Mouse (Mus musculus): ENCODE measurements at regions not wholly inside any gene's neighbourhood (a gene's known extent, or its start where the extent isn't known, plus 50 kb on each side); places are given as distances from the start of the nearest gene placed in this dataset.

DNA sequence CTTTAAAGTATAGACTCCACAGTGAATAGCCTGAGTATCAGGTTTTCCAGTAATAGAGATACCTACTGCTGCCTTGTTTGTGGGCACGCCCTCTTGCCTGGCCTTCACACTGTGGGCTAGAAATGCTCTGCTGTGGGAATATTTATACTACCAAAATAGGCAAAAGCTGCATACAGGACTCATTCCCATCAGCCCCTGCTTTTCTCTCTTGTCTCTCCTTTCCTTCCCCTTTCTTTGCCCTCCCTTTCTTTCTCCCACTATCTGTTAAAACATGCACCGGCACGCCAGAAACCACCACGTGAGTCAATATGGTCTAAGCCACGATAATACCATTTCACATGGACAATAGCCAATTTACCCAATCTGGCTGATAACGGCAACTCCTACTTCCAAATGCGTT, 395.5 kb downstream of the Pmp22 start:
- DNase-seq (ENCODE audit: low spot score) = no peak
- H3K36me3 ChIP-seq = no peaks in the 10 kb centered on the region
- H3K9me3 ChIP-seq (replicated peaks) = no peaks in the 10 kb centered on the region
- H3K4me3 ChIP-seq = no peak overlapping the region
- WGBS = 76% methylated on average over 7 of the region's 7 CpGs
- H3K4me1 ChIP-seq = peaks cover 22% of the 10 kb centered on the region
- no peak overlapping the region for H3K27ac ChIP-seq (replicated peaks)
- peaks cover 34% of the 10 kb centered on the region for H3K27me3 ChIP-seq (ENCODE audit: low read depth, poor library complexity, severe bottlenecking)

DNA sequence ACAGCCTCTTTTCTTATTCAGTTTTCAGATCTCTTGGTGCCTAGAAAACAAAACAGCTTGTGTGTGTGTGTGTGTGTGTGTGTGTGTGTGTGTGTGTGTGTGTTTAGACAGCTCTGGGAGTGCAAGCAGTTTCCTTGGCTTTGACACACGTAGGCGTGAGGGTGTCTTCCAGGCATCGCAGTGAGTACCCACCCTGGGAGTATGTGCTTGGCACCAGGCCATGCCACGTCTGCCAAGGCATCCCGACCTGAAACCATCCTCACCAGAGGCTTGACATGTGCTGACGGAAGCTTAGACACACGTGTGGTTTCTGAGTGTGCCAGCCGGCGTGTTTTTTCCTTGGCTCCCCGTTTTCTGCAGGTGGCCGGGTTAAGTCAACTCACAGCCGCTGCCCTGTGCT, 396.6 kb downstream of the Pmp22 start:
- Histone ChIP-seq H3K4me3 (no peak overlapping the region), H3K27ac (replicated peaks) (no peak overlapping the region; the same call in 1 of the 2 replicates), H3K4me1 (peaks cover 22% of the 10 kb centered on the region), H3K36me3 (no peaks in the 10 kb centered on the region), H3K9me3 (replicated peaks) (no peaks in the 10 kb centered on the region), H3K27me3 (ENCODE audit: low read depth, poor library complexity, severe bottlenecking) (peaks cover 41% of the 10 kb centered on the region)
- 76% methylated on average over 12 of the region's 12 CpGs for WGBS
- no peak for DNase-seq (ENCODE audit: low spot score)

DNA sequence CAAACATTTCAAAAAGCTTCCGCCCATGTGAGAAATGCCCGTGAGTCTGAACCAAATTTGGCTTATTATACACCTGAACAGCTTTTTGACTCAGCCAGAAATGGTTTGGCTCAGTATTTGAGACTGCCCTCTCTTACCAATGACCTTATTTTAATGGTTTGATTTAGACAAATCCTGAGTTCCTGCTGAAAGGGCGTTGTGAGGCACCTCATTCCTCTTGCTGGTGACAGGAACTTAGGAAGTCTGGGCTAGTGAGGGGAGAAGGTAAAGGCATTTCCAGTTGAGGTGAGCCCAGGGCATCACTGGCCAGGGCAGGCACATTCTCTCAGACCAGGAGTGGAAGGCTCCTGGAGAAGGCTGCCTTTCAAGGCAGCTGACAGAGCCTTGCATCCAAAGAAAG, 396.1 kb downstream of the Hs3st3b1 start:
- Histone ChIP-seq H3K36me3 (no peaks in the 10 kb centered on the region), H3K9me3 (replicated peaks) (no peaks in the 10 kb centered on the region), H3K4me1 (peaks cover 22% of the 10 kb centered on the region), H3K4me3 (no peak overlapping the region), H3K27ac (replicated peaks) (no peak overlapping the region), H3K27me3 (ENCODE audit: low read depth, poor library complexity, severe bottlenecking) (peaks cover 41% of the 10 kb centered on the region)
- DNase-seq (ENCODE audit: low spot score) = no peak
- 81% methylated on average over 3 of the region's 3 CpGs for WGBS

DNA sequence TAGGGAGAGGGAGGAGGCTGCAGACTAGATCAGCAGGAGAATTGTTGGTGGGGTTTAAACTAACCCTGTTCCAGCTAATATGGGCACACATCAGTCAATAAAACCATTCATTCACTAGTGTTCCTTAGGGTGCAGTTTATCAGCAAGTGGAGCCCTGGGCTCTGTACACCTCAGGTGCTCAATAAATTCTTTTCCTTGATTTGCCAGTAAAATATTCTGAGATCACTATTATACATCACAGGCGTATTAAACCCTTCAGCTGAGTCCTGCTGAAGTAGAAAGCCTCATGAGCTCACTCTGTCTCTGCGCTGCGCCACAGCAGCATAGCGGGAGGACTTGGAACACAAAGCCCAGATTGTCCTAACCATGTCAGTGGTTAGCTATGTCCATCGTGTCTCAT, 389.3 kb downstream of the Hs3st3b1 start:
- 90% methylated on average over 5 of the region's 5 CpGs for WGBS
- H3K9me3 ChIP-seq (replicated peaks) = no peaks in the 10 kb centered on the region
- no peak for DNase-seq (ENCODE audit: low spot score)
- no peaks in the 10 kb centered on the region for H3K36me3 ChIP-seq
- H3K27ac ChIP-seq (replicated peaks) = peak overlapping the region; percentile 66
- H3K27me3 ChIP-seq (ENCODE audit: low read depth, poor library complexity, severe bottlenecking) = peaks cover 27% of the 10 kb centered on the region
- H3K4me1 ChIP-seq = peaks cover 32% of the 10 kb centered on the region
- no peak overlapping the region for H3K4me3 ChIP-seq

DNA sequence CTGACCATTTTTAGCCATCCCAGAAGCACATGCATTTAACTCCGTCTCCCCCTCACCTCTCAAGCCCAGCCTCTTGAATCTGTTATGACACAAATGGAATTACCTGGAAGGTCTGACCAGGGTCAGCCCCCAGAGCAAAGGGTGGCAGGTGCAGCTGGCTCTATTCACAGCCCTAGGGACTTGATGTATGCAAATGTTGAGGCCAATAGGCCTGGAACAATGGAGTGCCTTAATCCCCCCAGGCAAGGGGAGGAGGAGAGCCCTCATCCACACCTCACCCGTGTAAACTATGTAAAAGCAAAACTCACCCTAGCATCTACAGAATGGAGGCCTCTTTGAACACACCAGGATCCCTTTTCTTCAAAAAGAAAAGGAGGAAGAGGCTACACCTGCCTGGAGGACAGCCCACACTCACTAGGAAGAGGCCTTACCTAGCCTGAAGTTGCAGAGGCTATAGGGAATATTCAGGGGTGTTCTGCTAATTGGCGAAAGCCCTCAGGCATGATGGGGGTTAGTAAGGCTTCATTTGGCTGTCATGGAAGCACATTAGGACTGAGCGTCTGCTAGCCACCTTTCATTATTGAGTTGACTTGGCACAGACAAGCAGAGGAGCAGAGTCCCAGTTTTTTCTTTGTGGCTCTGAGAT, 388.4 kb downstream of the Hs3st3b1 start:
- Histone ChIP-seq H3K27me3 (ENCODE audit: low read depth, poor library complexity, severe bottlenecking) (peaks cover 18% of the 10 kb centered on the region), H3K9me3 (replicated peaks) (no peaks in the 10 kb centered on the region), H3K27ac (replicated peaks) (peak overlapping the region; percentile 66), H3K4me3 (no peak overlapping the region), H3K36me3 (no peaks in the 10 kb centered on the region), H3K4me1 (peaks cover 32% of the 10 kb centered on the region)
- DNase-seq (ENCODE audit: low spot score) = peak; percentile 49
- WGBS = 23% methylated on average over 4 of the region's 4 CpGs

DNA sequence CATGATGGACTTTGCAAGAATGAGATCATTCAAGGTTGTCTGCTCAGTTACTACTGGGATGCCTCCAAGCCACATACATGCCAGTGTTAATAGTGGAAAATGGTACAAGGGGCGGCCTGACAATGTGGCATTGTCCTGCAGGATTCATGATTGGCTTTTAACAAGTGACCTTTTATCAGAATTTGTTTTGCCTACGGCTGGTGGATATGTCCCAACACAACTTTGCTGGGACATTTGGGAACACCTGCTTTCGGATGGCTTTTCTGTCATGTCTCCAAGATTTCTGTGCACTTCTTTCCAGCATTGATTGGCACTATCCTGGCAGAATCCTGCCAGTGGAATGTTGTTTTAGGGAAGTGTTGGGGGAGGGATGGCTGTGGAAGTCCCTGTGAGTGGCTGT, 384.4 kb downstream of the Hs3st3b1 start:
- H3K9me3 ChIP-seq (replicated peaks) = no peaks in the 10 kb centered on the region
- peaks cover 30% of the 10 kb centered on the region for H3K4me1 ChIP-seq
- DNase-seq (ENCODE audit: low spot score) = no peak
- H3K27me3 ChIP-seq (ENCODE audit: low read depth, poor library complexity, severe bottlenecking) = 0 out of 2 replicates have a peak, but pooled peaks cover 5% of the 10 kb centered on the region
- 86% methylated on average over 3 of the region's 3 CpGs for WGBS
- H3K36me3 ChIP-seq = no peaks in the 10 kb centered on the region
- H3K27ac ChIP-seq (replicated peaks) = no peak overlapping the region
- no peak overlapping the region for H3K4me3 ChIP-seq

DNA sequence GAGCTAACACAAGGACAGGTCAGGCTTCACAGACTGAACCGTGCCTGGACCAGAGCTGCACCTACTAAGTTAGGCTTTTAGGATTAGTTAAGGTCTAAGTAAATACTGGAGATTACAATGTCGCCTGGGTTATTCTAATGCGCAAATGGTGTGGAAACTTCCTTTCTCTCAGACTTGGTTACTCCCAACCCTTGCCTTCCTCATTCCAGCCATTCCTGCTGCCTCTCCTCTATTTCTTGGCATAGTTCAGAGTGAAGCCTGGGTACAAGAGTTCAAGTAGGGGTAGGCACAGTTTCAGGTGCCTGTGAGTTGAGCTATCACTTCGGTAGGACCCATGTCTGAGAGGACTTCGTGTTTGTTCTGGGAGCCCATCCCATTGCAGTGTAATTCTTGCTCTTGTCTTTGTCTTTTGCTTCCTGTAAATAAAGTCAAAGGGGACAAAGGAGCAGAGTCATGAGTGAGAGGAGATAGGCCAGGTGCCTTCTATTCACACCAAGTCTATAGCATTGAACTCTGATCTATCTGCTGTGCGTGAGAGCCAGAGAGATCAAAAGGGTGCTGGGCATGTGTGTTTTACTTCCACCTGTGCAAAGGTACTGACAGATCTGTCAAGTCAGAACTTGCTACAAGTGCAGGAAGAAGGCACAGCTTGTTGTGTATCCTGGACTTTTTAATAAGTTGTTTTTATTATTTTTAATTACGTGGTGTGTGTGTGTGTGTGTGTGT, 378.0 kb downstream of the Hs3st3b1 start:
- Histone ChIP-seq H3K9me3 (replicated peaks) (no peaks in the 10 kb centered on the region), H3K36me3 (no peaks in the 10 kb centered on the region), H3K4me3 (no peak overlapping the region), H3K27me3 (ENCODE audit: low read depth, poor library complexity, severe bottlenecking) (no peaks in the 10 kb centered on the region), H3K4me1 (peaks cover 11% of the 10 kb centered on the region), H3K27ac (replicated peaks) (no peak overlapping the region)
- no peak for DNase-seq (ENCODE audit: low spot score)
- WGBS = 77% methylated on average over 7 of the region's 7 CpGs

DNA sequence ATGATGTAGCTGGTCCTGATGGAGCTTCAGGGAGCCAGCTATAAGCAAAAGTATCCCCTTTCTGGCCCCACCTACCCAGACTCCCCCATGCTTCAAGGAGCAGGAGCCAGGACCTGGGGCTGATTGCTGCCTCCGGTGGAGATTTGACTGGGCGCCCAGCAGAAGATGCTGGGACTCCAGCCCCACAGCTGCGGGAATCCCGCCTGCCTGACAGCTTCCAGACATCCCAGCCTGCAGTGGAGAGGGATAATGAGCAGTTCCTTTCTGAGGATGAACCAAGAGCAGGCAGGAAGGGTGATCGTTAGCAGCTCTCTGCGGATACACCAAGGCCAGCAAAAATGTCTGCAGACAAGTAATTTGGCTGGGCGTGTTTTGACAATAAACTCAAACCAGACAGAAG, 376.6 kb downstream of the Hs3st3b1 start:
- 46% methylated on average over 7 of the region's 7 CpGs for WGBS
- no peaks in the 10 kb centered on the region for H3K36me3 ChIP-seq
- H3K27me3 ChIP-seq (ENCODE audit: low read depth, poor library complexity, severe bottlenecking) = no peaks in the 10 kb centered on the region
- no peaks in the 10 kb centered on the region for H3K9me3 ChIP-seq (replicated peaks)
- peaks cover 11% of the 10 kb centered on the region for H3K4me1 ChIP-seq
- H3K4me3 ChIP-seq = no peak overlapping the region
- no peak overlapping the region; the same call in 1 of the 2 replicates for H3K27ac ChIP-seq (replicated peaks)
- DNase-seq (ENCODE audit: low spot score) = no peak

DNA sequence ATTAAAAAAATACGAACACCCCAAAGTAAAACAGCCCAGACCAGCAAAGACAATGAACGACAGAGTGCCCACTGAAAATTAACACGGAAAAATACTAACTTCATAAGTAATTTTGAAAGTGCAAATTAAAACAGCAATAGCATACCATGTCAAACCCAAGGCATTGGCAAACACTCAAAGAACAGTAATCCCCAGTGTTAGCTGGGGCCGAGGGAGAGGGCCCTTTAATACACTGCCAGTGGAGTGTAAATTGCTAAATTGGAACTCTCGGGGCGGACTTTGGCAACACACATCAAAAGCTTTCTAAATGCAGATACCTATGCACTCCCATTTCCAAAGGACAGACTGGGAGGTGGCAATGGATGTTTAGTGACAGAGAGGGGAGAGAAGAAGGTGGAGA, 361.6 kb downstream of the Hs3st3b1 start:
- Histone ChIP-seq H3K9me3 (replicated peaks) (peaks cover 3% of the 10 kb centered on the region; the same call in 1 of the 2 replicates), H3K27me3 (ENCODE audit: low read depth, poor library complexity, severe bottlenecking) (no peaks in the 10 kb centered on the region), H3K27ac (replicated peaks) (no peak overlapping the region), H3K4me1 (no peaks in the 10 kb centered on the region), H3K36me3 (no peaks in the 10 kb centered on the region), H3K4me3 (no peak overlapping the region)
- DNase-seq (ENCODE audit: low spot score) = no peak
- WGBS = 71% methylated on average over 6 of the region's 6 CpGs

DNA sequence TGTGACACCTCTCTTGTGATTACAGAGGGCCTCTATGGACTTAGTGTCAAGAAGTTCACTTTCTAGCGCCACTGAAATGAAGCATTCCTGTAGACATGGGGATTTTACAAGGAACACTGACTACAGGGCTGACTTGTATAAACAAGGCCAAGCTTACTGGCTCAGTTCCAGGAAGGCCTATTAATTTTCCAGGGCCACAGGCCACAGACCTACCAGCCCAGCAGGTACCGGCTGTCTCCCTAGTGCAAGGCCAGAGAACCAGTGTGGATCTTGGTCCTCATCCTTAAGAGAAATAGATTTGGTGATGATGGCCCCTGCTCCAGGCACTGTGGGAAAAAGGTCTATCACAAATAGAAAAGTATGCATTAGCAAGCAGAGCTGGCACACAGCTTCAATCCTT, 359.4 kb downstream of the Hs3st3b1 start:
- no peaks in the 10 kb centered on the region for H3K36me3 ChIP-seq
- DNase-seq (ENCODE audit: low spot score) = no peak
- 74% methylated on average over 2 of the region's 2 CpGs for WGBS
- no peaks in the 10 kb centered on the region for H3K27me3 ChIP-seq (ENCODE audit: low read depth, poor library complexity, severe bottlenecking)
- H3K4me3 ChIP-seq = no peak overlapping the region
- H3K27ac ChIP-seq (replicated peaks) = no peak overlapping the region
- H3K9me3 ChIP-seq (replicated peaks) = peaks cover 3% of the 10 kb centered on the region; the same call in 1 of the 2 replicates
- H3K4me1 ChIP-seq = no peaks in the 10 kb centered on the region

DNA sequence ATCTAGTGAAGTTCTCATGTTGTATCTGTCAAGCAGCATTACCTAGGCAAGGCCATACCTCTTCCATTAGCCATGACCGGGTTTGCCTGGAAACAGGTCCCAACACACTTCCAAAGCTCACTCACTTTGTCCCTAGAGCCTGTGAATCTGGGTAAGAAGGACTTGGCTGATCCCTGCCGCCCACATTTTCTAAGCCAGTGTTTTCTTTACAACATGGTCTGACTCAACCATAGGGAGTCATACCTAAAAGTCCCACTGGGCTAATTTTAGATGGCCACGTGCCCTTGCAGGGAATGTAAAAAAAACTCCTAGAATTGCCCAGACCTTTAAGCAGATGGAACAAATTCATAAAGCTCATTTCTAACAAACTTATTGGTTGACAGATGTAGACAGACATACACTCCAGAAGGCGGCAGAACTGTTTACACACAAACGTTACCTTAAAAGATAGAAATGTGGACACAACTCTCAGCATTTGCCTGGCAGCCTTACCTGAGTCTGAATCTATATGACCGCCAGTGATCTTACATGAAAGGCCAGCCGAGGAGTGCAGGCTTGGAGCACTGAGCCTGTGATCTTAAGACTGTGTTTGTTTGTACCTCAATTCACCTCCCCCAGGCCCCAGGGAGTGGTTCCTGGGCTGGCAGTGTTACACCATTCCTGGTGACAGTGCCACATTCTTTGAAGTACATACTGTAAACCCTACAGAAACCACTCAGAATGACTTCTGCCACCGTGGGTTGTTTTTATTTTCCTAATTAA, 356.4 kb downstream of the Hs3st3b1 start:
- H3K9me3 ChIP-seq (replicated peaks) = no peaks in the 10 kb centered on the region
- WGBS = 78% methylated on average over 8 of the region's 8 CpGs
- no peaks in the 10 kb centered on the region for H3K4me1 ChIP-seq
- H3K27me3 ChIP-seq (ENCODE audit: low read depth, poor library complexity, severe bottlenecking) = no peaks in the 10 kb centered on the region
- H3K36me3 ChIP-seq = no peaks in the 10 kb centered on the region
- H3K27ac ChIP-seq (replicated peaks) = no peak overlapping the region
- DNase-seq (ENCODE audit: low spot score) = no peak
- H3K4me3 ChIP-seq = no peak overlapping the region

DNA sequence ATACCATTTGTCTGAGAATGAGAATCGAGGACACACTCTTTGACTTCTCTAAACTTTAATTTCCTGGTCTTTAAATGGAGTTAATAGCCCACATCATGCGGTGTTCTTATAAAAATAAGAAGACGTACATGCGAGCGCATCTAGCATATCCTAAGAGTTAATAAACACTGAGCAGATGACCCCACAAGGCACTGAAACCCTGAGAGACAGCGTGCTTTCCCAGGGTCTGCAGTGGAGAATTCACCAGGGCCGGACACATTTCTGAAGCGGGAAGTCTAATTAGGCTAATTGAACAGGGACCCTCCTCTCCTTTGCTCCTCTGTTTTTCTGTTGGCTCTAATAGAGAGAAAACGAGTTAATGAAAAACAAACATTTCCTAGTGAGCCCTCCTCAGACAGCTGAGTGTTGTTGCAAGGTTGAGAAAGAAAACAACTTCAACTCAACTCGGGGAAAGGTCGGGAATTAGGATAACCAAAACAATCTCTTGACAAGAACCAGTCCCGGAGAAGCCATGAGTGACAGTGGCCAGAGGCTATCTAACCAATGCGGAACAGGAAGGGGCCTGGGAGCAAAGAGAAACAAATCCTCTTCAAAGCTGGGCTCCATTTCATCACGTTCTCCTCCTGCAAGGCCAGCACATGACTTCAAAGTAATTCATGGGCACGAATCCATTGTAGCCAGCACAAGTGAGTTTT, 352.2 kb downstream of the Hs3st3b1 start:
- peak; percentile 21 for DNase-seq (ENCODE audit: low spot score)
- Histone ChIP-seq H3K4me1 (no peaks in the 10 kb centered on the region), H3K9me3 (replicated peaks) (no peaks in the 10 kb centered on the region), H3K4me3 (no peak overlapping the region), H3K27ac (replicated peaks) (no peak overlapping the region), H3K36me3 (no peaks in the 10 kb centered on the region), H3K27me3 (ENCODE audit: low read depth, poor library complexity, severe bottlenecking) (no peaks in the 10 kb centered on the region)
- 70% methylated on average over 15 of the region's 15 CpGs for WGBS
